28 mouse cellular contexts compared by ENCODE assay signal in the genomic region with DNA sequence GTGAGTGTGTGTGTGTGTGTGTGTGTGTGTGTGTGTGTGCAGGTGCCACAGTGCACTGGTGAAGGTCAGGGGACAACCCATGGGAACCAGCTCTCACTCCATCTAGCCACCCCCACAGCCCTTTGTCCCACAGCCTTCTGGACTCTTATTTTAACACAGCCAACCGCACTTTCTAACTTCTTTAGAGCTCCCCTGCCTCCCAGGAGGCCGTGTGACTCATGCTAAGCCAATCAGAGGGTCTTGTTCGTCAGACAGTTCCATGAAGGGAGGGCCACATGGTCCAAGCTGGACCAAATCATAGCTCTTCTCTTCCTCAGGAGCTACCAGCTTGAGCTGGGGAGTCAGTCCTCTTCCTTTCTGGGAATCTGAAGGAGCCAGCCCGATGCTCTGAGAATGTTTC. TPM values are rescaled to one million over a fixed set of nuclear protein-coding genes. Genes with fewer than 3 reads are reported as not detected.
A peak's percentile ranks its signal among the peaks of the same experiment; 100 is the strongest.
DNase-seq lines count a peak whose midpoint lies in the region; ATAC-seq lines count a peak whose summit lies in the region.
"Had no signal": no experiment of that assay in that cellular context is flagged by ENCODE, and none has a peak within 500 bp of the region (broad histone marks: within the 10 kb centered on the region; RNA-seq: fewer than 3 reads in every experiment).

No protein-coding gene starts in this region.

- WGBS in embryonic facial prominence, embryonic 14.5 days = 62% methylated on average over 4 of the region's 4 CpGs
- 66% methylated on average over 4 of the region's 4 CpGs for WGBS in embryonic facial prominence, embryonic 10.5 days
- WGBS in limb, embryonic 15.5 days = 60% methylated on average over 4 of the region's 4 CpGs
- 78% methylated on average over 4 of the region's 4 CpGs for WGBS in limb, embryonic 10.5 days

- no peak overlapping the region for H3K4me2 ChIP-seq in embryonic facial prominence, embryonic 14.5 days (ENCODE audit: low read depth, low read length)
- H3K4me2 ChIP-seq in limb, embryonic 15.5 days = no peak overlapping the region
- H3K4me2 ChIP-seq: embryonic facial prominence, embryonic 12.5 days; forebrain, embryonic 13.5 days; heart, embryonic 11.5 days; hindbrain, embryonic 14.5 days had no signal

- peak overlapping the region; percentile 36; the same call in 1 of the 2 replicates for H3K27ac ChIP-seq in embryonic facial prominence, embryonic 14.5 days (replicated peaks; ENCODE audit: low read depth, low read length)
- no peak overlapping the region for H3K27ac ChIP-seq in embryonic facial prominence, embryonic 10.5 days (replicated peaks)
- peak overlapping the region; percentile 66; the same call in 1 of the 2 replicates for H3K27ac ChIP-seq in limb, embryonic 15.5 days
- H3K27ac ChIP-seq in limb, embryonic 10.5 days = no peak overlapping the region
- H3K27ac ChIP-seq: embryonic facial prominence, embryonic 12.5 days; forebrain, embryonic 13.5 days; gastrocnemius, adult 2 months; hindbrain, embryonic 14.5 days; hindbrain, postnatal 0 days had no signal

- no peaks in the 10 kb centered on the region for H3K27me3 ChIP-seq in embryonic facial prominence, embryonic 14.5 days (replicated peaks; ENCODE audit: control insufficient read depth, insufficient read depth, low read length)
- no peaks in the 10 kb centered on the region for H3K27me3 ChIP-seq in embryonic facial prominence, embryonic 10.5 days (replicated peaks; ENCODE audit: low read depth, poor library complexity, severe bottlenecking)
- H3K27me3 ChIP-seq in limb, embryonic 15.5 days = no peaks in the 10 kb centered on the region
- no peaks in the 10 kb centered on the region for H3K27me3 ChIP-seq in limb, embryonic 10.5 days (ENCODE audit: low read depth, poor library complexity, severe bottlenecking)
- H3K27me3 ChIP-seq: embryonic facial prominence, embryonic 12.5 days; forebrain, embryonic 13.5 days; Patski had no signal

- ATAC-seq in embryonic facial prominence, embryonic 14.5 days (ENCODE audit: low read depth) = no peak
- no peak for ATAC-seq in limb, embryonic 15.5 days (ENCODE audit: insufficient number of reproducible peaks, low FRiP score, low TSS enrichment, low read depth)
- ATAC-seq: inflammation-experienced regulatory T-cells, adult 6 months; intestine, embryonic 16.5 days; Patski had no signal

- no peak for DNase-seq in embryonic facial prominence, embryonic 14.5 days (ENCODE audit: low spot score)
- no peak for DNase-seq in embryonic facial prominence, embryonic 10.5 days (ENCODE audit: low spot score)
- no peak for DNase-seq in limb, embryonic 10.5 days (ENCODE audit: low spot score)
- DNase-seq in MN1 (ENCODE audit: low spot score) (peak; percentile 15), adipocyte (ENCODE audit: low spot score) (peak; percentile 56)
- no peak for DNase-seq in kidney, adult 11 months
- DNase-seq in urinary bladder, adult 2 months (ENCODE audit: low spot score) = no peak
- DNase-seq: adrenal gland, adult 2 months; adrenal gland, postnatal 36 days; cerebellum, adult 18-20 months; cerebellum, adult 9-10 months; cerebellum, postnatal 14 days; forebrain, postnatal 0 days; gastrocnemius, adult 2 months; gastrocnemius, postnatal 14 days; heart, adult 11 months; kidney, adult 2 months had no signal

- no peaks in the 10 kb centered on the region for H3K36me3 ChIP-seq in embryonic facial prominence, embryonic 14.5 days (ENCODE audit: control insufficient read depth, insufficient read depth, low read length)
- H3K36me3 ChIP-seq in embryonic facial prominence, embryonic 10.5 days (replicated peaks) = no peaks in the 10 kb centered on the region
- no peaks in the 10 kb centered on the region for H3K36me3 ChIP-seq in limb, embryonic 15.5 days
- no peaks in the 10 kb centered on the region for H3K36me3 ChIP-seq in limb, embryonic 10.5 days
- H3K36me3 ChIP-seq: embryonic facial prominence, embryonic 12.5 days; G1E had no signal

- H3K4me1 ChIP-seq in embryonic facial prominence, embryonic 14.5 days (ENCODE audit: control insufficient read depth, insufficient read depth, low read length) = 0 out of 2 replicates have a peak, but pooled peaks cover 4% of the 10 kb centered on the region
- no peaks in the 10 kb centered on the region for H3K4me1 ChIP-seq in embryonic facial prominence, embryonic 10.5 days
- peaks cover 33% of the 10 kb centered on the region for H3K4me1 ChIP-seq in limb, embryonic 15.5 days
- no peaks in the 10 kb centered on the region for H3K4me1 ChIP-seq in limb, embryonic 10.5 days
- H3K4me1 ChIP-seq: embryonic facial prominence, embryonic 12.5 days had no signal

- H3K9me3 ChIP-seq in embryonic facial prominence, embryonic 14.5 days (ENCODE audit: control insufficient read depth, low read length) = no peaks in the 10 kb centered on the region
- H3K9me3 ChIP-seq in embryonic facial prominence, embryonic 10.5 days = no peaks in the 10 kb centered on the region
- H3K9me3 ChIP-seq in limb, embryonic 15.5 days = no peaks in the 10 kb centered on the region
- H3K9me3 ChIP-seq in limb, embryonic 10.5 days (replicated peaks) = no peaks in the 10 kb centered on the region
- H3K9me3 ChIP-seq: embryonic facial prominence, embryonic 12.5 days; forebrain, embryonic 13.5 days; G1E had no signal

- H3K9ac ChIP-seq in embryonic facial prominence, embryonic 14.5 days (ENCODE audit: low read depth, low read length) = no peak overlapping the region
- H3K9ac ChIP-seq in limb, embryonic 15.5 days = no peak overlapping the region
- H3K9ac ChIP-seq: embryonic facial prominence, embryonic 12.5 days; forebrain, embryonic 13.5 days; forebrain, postnatal 0 days; hindbrain, embryonic 14.5 days had no signal

- no peak overlapping the region for H3K4me3 ChIP-seq in embryonic facial prominence, embryonic 14.5 days (ENCODE audit: low read depth, low read length)
- H3K4me3 ChIP-seq in embryonic facial prominence, embryonic 10.5 days = no peak overlapping the region
- H3K4me3 ChIP-seq in limb, embryonic 15.5 days = no peak overlapping the region
- no peak overlapping the region for H3K4me3 ChIP-seq in limb, embryonic 10.5 days
- H3K4me3 ChIP-seq: embryonic facial prominence, embryonic 12.5 days; erythroblast, embryonic 14.5 days; forebrain, embryonic 13.5 days; gastrocnemius, adult 2 months had no signal

RNA-seq across cellular contexts. Expression of a gene that starts 41.1 kb away (rescaled TPM):
- polyA plus RNA-seq in embryonic facial prominence, embryonic 14.5 days (2014; fragmentation: Nextera tagmentation; extraction: Ambion mirVana) = 10.4 and 10.8 TPM in 2 replicates
- polyA plus RNA-seq in embryonic facial prominence, embryonic 10.5 days (2016; fragmentation: Nextera tagmentation; extraction: Ambion mirVana) = 1.0 and 1.5 TPM in 2 replicates
- 4.0 and 5.2 TPM in 2 replicates for polyA plus RNA-seq in limb, embryonic 15.5 days (2015; fragmentation: Nextera tagmentation; extraction: Ambion mirVana)
- polyA plus RNA-seq in limb, embryonic 10.5 days (2016; fragmentation: Nextera tagmentation; extraction: Ambion mirVana) = 1.0 and 1.3 TPM in 2 replicates
- 12.2 and 16.4 TPM in 2 replicates for polyA plus RNA-seq in urinary bladder, adult 2 months (2012; rRNA removed)

Comparison
In these comparisons a context has a peak if more than half of its experiments do, and no peak if none do; other contexts are left out.
1. H3K27ac ChIP-seq: peak in embryonic facial prominence, embryonic 14.5 days (single experiment) and limb, embryonic 15.5 days (single experiment); none in embryonic facial prominence, embryonic 10.5 days (single experiment) and limb, embryonic 10.5 days (single experiment).
2. DNase-seq: peak in MN1 (single experiment) and adipocyte (single experiment); none in embryonic facial prominence, embryonic 14.5 days (single experiment), embryonic facial prominence, embryonic 10.5 days (single experiment), limb, embryonic 10.5 days (single experiment), kidney, adult 11 months (single experiment) and urinary bladder, adult 2 months (single experiment).